Mouse (Mus musculus): ENCODE results near the gene Uchl3. TPM values are rescaled to one million over a fixed set of nuclear protein-coding genes. Genes with fewer than 3 reads are reported as not detected.

Uchl3 gene
- polyA plus RNA-seq, 2 experiments, result 33.9 to 73.0 TPM

GRCm38 (mm10) chr14:101652571-101652970 lies 1.2 kb upstream of the Uchl3 start:
- H3K9me3 ChIP-seq (ENCODE audit: control insufficient read depth, low read length), result no peaks in the 10 kb centered on the region
- no peak for DNase-seq (ENCODE audit: low read depth in 3 of 3, low spot score in 3 of 3)
- no peak overlapping the region for H3K27ac ChIP-seq
- TF ChIP-seq EP300 (IDR thresholded peaks at IDR 0.05; ENCODE audit: low read depth) (no peak), CTCF (IDR thresholded peaks at IDR 0.05; ENCODE audit: low read depth) (no peak)
- peaks cover 5 to 6% of the 10 kb centered on the region in 2 experiments; a peak in 2 of 4 replicates for H3K4me1 ChIP-seq (replicated peaks; ENCODE audit: control insufficient read depth in 2 of 2, insufficient read depth in 2 of 2, low read length in 1 of 2)
- H3K27me3 ChIP-seq (ENCODE audit: control insufficient read depth, insufficient read depth, low read length), result no peaks in the 10 kb centered on the region; the same call in 1 of the 2 replicates
- ATAC-seq (ENCODE audit: insufficient read depth), result no peak
- no peak overlapping the region for H3K4me2 ChIP-seq (ENCODE audit: low read depth)
- H3K36me3 ChIP-seq (replicated peaks; ENCODE audit: control insufficient read depth, insufficient read depth, low read depth), result no peaks in the 10 kb centered on the region
- H3K4me3 ChIP-seq (ENCODE audit: insufficient read depth in 1 of 2, low read depth in 2 of 2, low read length in 2 of 2), result no peak overlapping the region
- H3K9ac ChIP-seq (replicated peaks), result no peak overlapping the region
- WGBS (ENCODE audit: insufficient replicate concordance), result 77% methylated on average over 6 of the region's 6 CpGs

- Histone ChIP-seq H3K27me3 (ENCODE audit: control insufficient read depth, insufficient read depth, low read length) (no peaks in the 10 kb centered on the region; the same call in 1 of the 2 replicates), H3K4me2 (ENCODE audit: low read depth) (peak overlapping the region; percentile 91), H3K4me3 (ENCODE audit: insufficient read depth in 1 of 2, low read depth in 2 of 2, low read length in 2 of 2) (peak overlapping the region; percentile 82 to 90), H3K9me3 (ENCODE audit: control insufficient read depth, low read length) (no peaks in the 10 kb centered on the region), H3K27ac (no peak overlapping the region), H3K4me1 (replicated peaks; ENCODE audit: control insufficient read depth in 2 of 2, insufficient read depth in 2 of 2, low read length in 1 of 2) (peaks cover 5 to 6% of the 10 kb centered on the region in 2 experiments; a peak in 2 of 4 replicates), H3K9ac (replicated peaks) (peak overlapping the region; percentile 82), H3K36me3 (replicated peaks; ENCODE audit: control insufficient read depth, insufficient read depth, low read depth) (no peaks in the 10 kb centered on the region)
- ATAC-seq (ENCODE audit: insufficient read depth) (no peak), DNase-seq (ENCODE audit: low read depth in 3 of 3, low spot score in 3 of 3) (peak in 1 of 3 experiments; percentile 14)
- TF ChIP-seq EP300 (IDR thresholded peaks at IDR 0.05; ENCODE audit: low read depth), result no peak
- TF ChIP-seq CTCF (IDR thresholded peaks at IDR 0.05; ENCODE audit: low read depth), result no peak
- WGBS (ENCODE audit: insufficient replicate concordance), result under 1% methylated on average over 10 of the region's 10 CpGs
Measured at GRCm38 (mm10) chr14:101654526-101654909, 751 bp downstream of the Uchl3 start.

GRCm38 (mm10) chr14:101656307-101656706 lies 2.5 kb downstream of the Uchl3 start:
- DNase-seq (ENCODE audit: low read depth in 3 of 3, low spot score in 3 of 3) (no peak), ATAC-seq (ENCODE audit: insufficient read depth) (no peak)
- TF ChIP-seq CTCF (IDR thresholded peaks at IDR 0.05; ENCODE audit: low read depth), result no peak
- TF ChIP-seq EP300 (IDR thresholded peaks at IDR 0.05; ENCODE audit: low read depth), result no peak
- Histone ChIP-seq H3K4me3 (ENCODE audit: insufficient read depth in 1 of 2, low read depth in 2 of 2, low read length in 2 of 2) (no peak overlapping the region), H3K9me3 (ENCODE audit: control insufficient read depth, low read length) (no peaks in the 10 kb centered on the region), H3K4me1 (replicated peaks; ENCODE audit: control insufficient read depth in 2 of 2, insufficient read depth in 2 of 2, low read length in 1 of 2) (peaks cover 5 to 6% of the 10 kb centered on the region in 2 experiments; a peak in 2 of 4 replicates), H3K4me2 (ENCODE audit: low read depth) (no peak overlapping the region), H3K27ac (no peak overlapping the region), H3K9ac (replicated peaks) (no peak overlapping the region), H3K36me3 (replicated peaks; ENCODE audit: control insufficient read depth, insufficient read depth, low read depth) (no peaks in the 10 kb centered on the region), H3K27me3 (ENCODE audit: control insufficient read depth, insufficient read depth, low read length) (no peaks in the 10 kb centered on the region)
- 26% methylated on average over 10 of the region's 10 CpGs for WGBS (ENCODE audit: insufficient replicate concordance)

- 46% methylated on average over 3 of the region's 3 CpGs for WGBS (ENCODE audit: insufficient replicate concordance)
- Histone ChIP-seq H3K4me2 (ENCODE audit: low read depth) (no peak overlapping the region), H3K36me3 (replicated peaks; ENCODE audit: control insufficient read depth, insufficient read depth, low read depth) (peaks cover 2% of the 10 kb centered on the region), H3K4me1 (replicated peaks; ENCODE audit: control insufficient read depth in 2 of 2, insufficient read depth in 2 of 2, low read length in 1 of 2) (no peaks in the 10 kb centered on the region), H3K27me3 (ENCODE audit: control insufficient read depth, insufficient read depth, low read length) (no peaks in the 10 kb centered on the region), H3K4me3 (ENCODE audit: insufficient read depth in 1 of 2, low read depth in 2 of 2, low read length in 2 of 2) (no peak overlapping the region), H3K9ac (replicated peaks) (no peak overlapping the region), H3K27ac (no peak overlapping the region), H3K9me3 (ENCODE audit: control insufficient read depth, low read length) (no peaks in the 10 kb centered on the region)
- no peak for DNase-seq (ENCODE audit: low read depth in 3 of 3, low spot score in 3 of 3)
- no peak for ATAC-seq (ENCODE audit: insufficient read depth)
- no peak for TF ChIP-seq CTCF (IDR thresholded peaks at IDR 0.05; ENCODE audit: low read depth)
- no peak for TF ChIP-seq EP300 (IDR thresholded peaks at IDR 0.05; ENCODE audit: low read depth)
Measured at GRCm38 (mm10) chr14:101661654-101662412, 8.1 kb downstream of the Uchl3 start.

GRCm38 (mm10) chr14:101664274-101664673 lies 10.5 kb downstream of the Uchl3 start:
- Histone ChIP-seq H3K4me1 (replicated peaks; ENCODE audit: control insufficient read depth in 2 of 2, insufficient read depth in 2 of 2, low read length in 1 of 2) (no peaks in the 10 kb centered on the region), H3K4me2 (ENCODE audit: low read depth) (no peak overlapping the region), H3K36me3 (replicated peaks; ENCODE audit: control insufficient read depth, insufficient read depth, low read depth) (peaks cover 6% of the 10 kb centered on the region), H3K9ac (replicated peaks) (no peak overlapping the region), H3K27ac (no peak overlapping the region), H3K27me3 (ENCODE audit: control insufficient read depth, insufficient read depth, low read length) (no peaks in the 10 kb centered on the region), H3K9me3 (ENCODE audit: control insufficient read depth, low read length) (no peaks in the 10 kb centered on the region), H3K4me3 (ENCODE audit: insufficient read depth in 1 of 2, low read depth in 2 of 2, low read length in 2 of 2) (no peak overlapping the region)
- 67% methylated on average over 3 of the region's 3 CpGs for WGBS (ENCODE audit: insufficient replicate concordance)
- DNase-seq (ENCODE audit: low read depth in 3 of 3, low spot score in 3 of 3) (no peak), ATAC-seq (ENCODE audit: insufficient read depth) (no peak)
- TF ChIP-seq CTCF (IDR thresholded peaks at IDR 0.05; ENCODE audit: low read depth) (no peak), EP300 (IDR thresholded peaks at IDR 0.05; ENCODE audit: low read depth) (no peak)
